Mouse (Mus musculus): ENCODE measurements around the gene Wdsub1. TPM values are rescaled to one million over a fixed set of nuclear protein-coding genes. Genes with fewer than 3 reads are reported as not detected.
A peak's percentile ranks its signal among the peaks of the same experiment; 100 is the strongest.

Gene Wdsub1
- polyA plus RNA-seq (2012; rRNA removed) (57.2 and 86.4 TPM in 2 replicates), polyA plus RNA-seq (2014; fragmentation: Nextera tagmentation; extraction: Ambion mirVana) (33.7 and 39.9 TPM in 2 replicates)

DNA sequence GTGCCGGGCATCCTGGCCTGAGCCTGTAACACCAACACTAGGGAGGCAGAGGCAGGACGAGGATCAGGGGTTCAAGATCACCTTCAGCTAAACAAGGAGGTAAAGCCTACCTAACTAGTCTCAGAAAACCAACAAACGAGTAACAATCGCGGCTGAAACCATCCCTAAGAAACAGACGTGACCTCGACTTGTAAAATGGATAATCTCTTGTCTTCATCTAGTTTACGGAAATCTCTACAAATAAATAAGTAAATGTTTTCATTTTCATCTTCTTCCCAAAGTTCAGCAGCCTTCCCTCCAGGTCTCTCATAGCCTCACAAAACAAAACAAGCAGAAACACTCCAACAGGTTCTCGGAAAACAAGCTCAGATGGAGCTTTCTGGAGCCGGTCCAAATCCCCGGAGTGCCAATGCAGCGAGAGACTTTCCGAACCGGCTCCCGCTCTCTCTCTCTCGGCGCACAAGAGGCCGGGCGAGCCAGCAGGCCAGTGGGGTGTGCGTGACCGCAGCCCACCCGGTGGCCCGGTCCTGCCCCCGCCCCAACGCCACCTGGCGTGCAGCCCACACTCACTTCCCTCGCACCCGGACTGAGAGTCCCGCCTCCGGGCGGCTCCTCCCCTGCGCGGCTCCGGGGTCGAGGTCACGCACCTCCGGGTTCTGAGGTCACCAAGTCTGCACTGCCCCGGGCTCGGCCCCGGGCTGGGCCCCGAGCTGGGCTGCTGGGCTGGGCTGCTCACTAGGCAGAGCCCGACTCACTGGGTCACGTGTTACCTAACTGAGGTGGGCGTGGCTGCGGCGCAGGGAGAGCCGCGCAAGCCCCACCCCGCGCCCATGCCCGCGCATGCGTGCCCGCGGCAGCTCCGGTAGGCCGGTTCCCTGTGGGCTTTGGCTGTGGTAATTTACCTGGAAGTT is at the start of gene Wdsub1:
Wdsub1 (minus strand) TSS at position 761 of the 911 bp plus-strand sequence.
- peak within 1 kb of the TSS; percentile 77 for H3K27ac ChIP-seq (replicated peaks; ENCODE audit: low read depth, low read length)
- no peak for TF ChIP-seq POLR2A (IDR thresholded peaks at IDR 0.05; ENCODE audit: borderline replicate concordance, extremely low read depth, insufficient read depth, insufficient read length)

DNA sequence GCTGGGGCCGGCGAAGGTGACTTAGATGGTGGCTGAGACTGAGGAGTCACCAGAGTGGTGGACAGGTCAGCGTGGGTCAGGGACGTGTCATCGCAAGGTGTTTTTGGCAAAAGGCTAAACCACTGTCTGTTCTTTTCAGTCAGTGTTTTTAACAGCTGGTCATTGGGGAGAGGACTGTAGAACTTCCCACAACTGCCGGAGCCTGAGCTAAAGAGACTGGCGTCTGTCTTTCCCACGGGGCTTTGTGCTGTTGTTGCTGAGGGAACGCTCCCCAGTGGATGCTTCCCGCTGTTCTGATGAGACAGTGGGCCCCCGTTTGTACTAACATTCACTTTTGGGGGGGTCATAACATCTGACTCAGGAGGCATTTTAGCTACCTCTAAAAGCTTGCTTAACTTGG is 31.2 kb upstream of the Wdsub1 start:
- DNase-seq (ENCODE audit: low spot score) (no peak), ATAC-seq (ENCODE audit: low FRiP score, low read depth) (no peak)
- Histone ChIP-seq H3K27me3 (ENCODE audit: control insufficient read depth, insufficient read depth, low read length) (no peaks in the 10 kb centered on the region), H3K4me1 (ENCODE audit: control insufficient read depth, insufficient read depth, low read length) (peaks cover 3% of the 10 kb centered on the region; the same call in 1 of the 2 replicates), H3K4me3 (replicated peaks; ENCODE audit: low read length) (no peak overlapping the region), H3K4me2 (replicated peaks; ENCODE audit: low read depth, low read length, severe bottlenecking) (no peak overlapping the region), H3K9me3 (ENCODE audit: control insufficient read depth, low read length) (no peaks in the 10 kb centered on the region), H3K27ac (replicated peaks; ENCODE audit: low read depth, low read length) (no peak overlapping the region), H3K36me3 (ENCODE audit: control insufficient read depth, insufficient read depth, low read length) (peaks cover 77% of the 10 kb centered on the region), H3K9ac (ENCODE audit: low read depth, low read length, severe bottlenecking) (no peak overlapping the region)
- 92% methylated on average over 11 of the region's 11 CpGs for WGBS
- TF ChIP-seq POLR2A (IDR thresholded peaks at IDR 0.05; ENCODE audit: borderline replicate concordance, extremely low read depth, insufficient read depth, insufficient read length) = no peak

More for the DNA sequence above, at the start of gene Wdsub1:
- DNase-seq (ENCODE audit: low spot score) (peak; percentile 92), ATAC-seq (ENCODE audit: low FRiP score, low read depth) (peak; percentile 94)
- peak within 1 kb of the TSS; percentile 91 for H3K4me3 ChIP-seq (replicated peaks; ENCODE audit: low read length)
- no peaks in the 10 kb centered on the region for H3K36me3 ChIP-seq (ENCODE audit: control insufficient read depth, insufficient read depth, low read length)
- 0 out of 2 replicates have a peak, but pooled peaks cover 5% of the 10 kb centered on the region for H3K4me1 ChIP-seq (ENCODE audit: control insufficient read depth, insufficient read depth, low read length)
- 4% methylated on average over 57 of the region's 57 CpGs for WGBS
- H3K9me3 ChIP-seq (ENCODE audit: control insufficient read depth, low read length) = no peaks in the 10 kb centered on the region
- H3K4me2 ChIP-seq (replicated peaks; ENCODE audit: low read depth, low read length, severe bottlenecking) = peak within 1 kb of the TSS; percentile 54
- H3K9ac ChIP-seq (ENCODE audit: low read depth, low read length, severe bottlenecking) = peak within 1 kb of the TSS; percentile 82
- no peaks in the 10 kb centered on the region for H3K27me3 ChIP-seq (ENCODE audit: control insufficient read depth, insufficient read depth, low read length)

DNA sequence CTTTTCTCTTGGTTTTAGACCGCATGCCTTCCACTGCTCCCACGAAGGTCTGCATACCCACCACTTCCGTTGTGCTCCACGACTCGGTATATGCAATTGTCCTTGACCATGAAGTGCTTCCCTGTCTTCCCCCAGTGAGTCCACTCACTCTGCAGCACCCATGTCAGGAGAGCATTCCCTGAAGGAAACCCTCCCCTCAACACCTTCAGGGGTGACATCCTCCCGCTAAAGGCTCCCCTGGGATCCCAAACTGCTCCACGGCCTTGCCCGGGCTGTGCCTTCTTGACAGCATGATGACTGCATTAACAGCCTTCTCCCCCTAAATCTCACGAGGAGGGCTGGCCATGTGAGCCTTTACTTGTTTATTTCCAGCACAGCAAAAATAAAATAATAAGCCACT is 25.7 kb upstream of the Wdsub1 start:
- Histone ChIP-seq H3K9ac (ENCODE audit: low read depth, low read length, severe bottlenecking) (no peak overlapping the region), H3K4me2 (replicated peaks; ENCODE audit: low read depth, low read length, severe bottlenecking) (no peak overlapping the region), H3K27ac (replicated peaks; ENCODE audit: low read depth, low read length) (no peak overlapping the region), H3K36me3 (ENCODE audit: control insufficient read depth, insufficient read depth, low read length) (peaks cover 62% of the 10 kb centered on the region), H3K27me3 (ENCODE audit: control insufficient read depth, insufficient read depth, low read length) (no peaks in the 10 kb centered on the region), H3K4me1 (ENCODE audit: control insufficient read depth, insufficient read depth, low read length) (peaks cover 3% of the 10 kb centered on the region; the same call in 1 of the 2 replicates), H3K9me3 (ENCODE audit: control insufficient read depth, low read length) (no peaks in the 10 kb centered on the region), H3K4me3 (replicated peaks; ENCODE audit: low read length) (no peak overlapping the region)
- 85% methylated on average over 9 of the region's 9 CpGs for WGBS
- no peak for ATAC-seq (ENCODE audit: low FRiP score, low read depth)
- TF ChIP-seq POLR2A (IDR thresholded peaks at IDR 0.05; ENCODE audit: borderline replicate concordance, extremely low read depth, insufficient read depth, insufficient read length) = no peak
- DNase-seq (ENCODE audit: low spot score) = no peak

DNA sequence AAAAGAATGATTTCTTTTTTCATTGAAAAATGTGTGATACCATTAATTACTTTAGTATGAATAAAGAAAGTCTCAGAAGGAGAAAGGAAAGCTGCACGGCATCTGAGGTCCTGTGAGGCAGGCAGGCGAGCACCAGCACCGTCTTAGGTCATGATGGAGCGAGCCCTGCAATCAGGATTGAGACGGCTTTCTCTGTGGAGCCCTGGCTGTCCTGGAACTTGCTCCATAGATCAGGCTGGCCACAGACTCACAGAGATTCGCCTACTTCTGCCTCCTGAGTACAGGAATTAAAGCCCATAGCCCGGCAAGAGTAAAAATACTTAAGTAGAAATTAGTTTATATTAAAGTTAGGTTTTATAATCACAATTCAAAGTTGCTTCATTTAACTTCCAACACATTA is 21.6 kb upstream of the Wdsub1 start:
- no peak overlapping the region for H3K9ac ChIP-seq (ENCODE audit: low read depth, low read length, severe bottlenecking)
- DNase-seq (ENCODE audit: low spot score) (no peak), ATAC-seq (ENCODE audit: low FRiP score, low read depth) (no peak)
- no peak for TF ChIP-seq POLR2A (IDR thresholded peaks at IDR 0.05; ENCODE audit: borderline replicate concordance, extremely low read depth, insufficient read depth, insufficient read length)
- H3K27me3 ChIP-seq (ENCODE audit: control insufficient read depth, insufficient read depth, low read length) = no peaks in the 10 kb centered on the region
- H3K4me1 ChIP-seq (ENCODE audit: control insufficient read depth, insufficient read depth, low read length) = no peaks in the 10 kb centered on the region
- peaks cover 65% of the 10 kb centered on the region for H3K36me3 ChIP-seq (ENCODE audit: control insufficient read depth, insufficient read depth, low read length)
- H3K27ac ChIP-seq (replicated peaks; ENCODE audit: low read depth, low read length) = no peak overlapping the region
- no peaks in the 10 kb centered on the region for H3K9me3 ChIP-seq (ENCODE audit: control insufficient read depth, low read length)
- 88% methylated on average over 7 of the region's 7 CpGs for WGBS
- no peak overlapping the region for H3K4me2 ChIP-seq (replicated peaks; ENCODE audit: low read depth, low read length, severe bottlenecking)
- H3K4me3 ChIP-seq (replicated peaks; ENCODE audit: low read length) = no peak overlapping the region

GRCm38 (mm10) chr2:59898666-59899065 is 16.3 kb upstream of the Wdsub1 start:
- Histone ChIP-seq H3K4me3 (replicated peaks; ENCODE audit: low read length) (no peak overlapping the region), H3K36me3 (ENCODE audit: control insufficient read depth, insufficient read depth, low read length) (peaks cover 52% of the 10 kb centered on the region), H3K4me2 (replicated peaks; ENCODE audit: low read depth, low read length, severe bottlenecking) (no peak overlapping the region), H3K27me3 (ENCODE audit: control insufficient read depth, insufficient read depth, low read length) (no peaks in the 10 kb centered on the region), H3K9ac (ENCODE audit: low read depth, low read length, severe bottlenecking) (no peak overlapping the region), H3K9me3 (ENCODE audit: control insufficient read depth, low read length) (no peaks in the 10 kb centered on the region), H3K27ac (replicated peaks; ENCODE audit: low read depth, low read length) (no peak overlapping the region), H3K4me1 (ENCODE audit: control insufficient read depth, insufficient read depth, low read length) (peaks cover 7% of the 10 kb centered on the region)
- DNase-seq (ENCODE audit: low spot score) = no peak
- 85% methylated on average over 4 of the region's 4 CpGs for WGBS
- TF ChIP-seq POLR2A (IDR thresholded peaks at IDR 0.05; ENCODE audit: borderline replicate concordance, extremely low read depth, insufficient read depth, insufficient read length) = no peak
- ATAC-seq (ENCODE audit: low FRiP score, low read depth) = no peak
